Mouse (Mus musculus) brain, embryonic 14.5 days (tissue): ENCODE measurements at regions not wholly inside any gene's neighbourhood (a gene's known extent, or its start where the extent isn't known, plus 50 kb on each side); places are given as distances from the start of the nearest gene placed in this dataset.

Source experiments
- CTCF ChIP-seq: fragments of 200-500 bp; IDR thresholded peaks from 2 replicates; pipeline ENCODE4 v1.5.1; 2012; ENCODE audit warnings: inconsistent platforms, mild to moderate bottlenecking, moderate library complexity, borderline replicate concordance; ENCODE audit not compliant: insufficient read depth, insufficient read length; ENCODE audit errors: extremely low read depth
- POLR2A ChIP-seq: fragments of 200-500 bp; IDR thresholded peaks from 2 replicates; pipeline ENCODE4 v1.6.1; 2012; ENCODE audit warnings: mild to moderate bottlenecking, inconsistent platforms, borderline replicate concordance; ENCODE audit not compliant: poor library complexity, insufficient read depth, insufficient read length, severe bottlenecking; ENCODE audit errors: extremely low read depth

- TF ChIP-seq CTCF (no peak), POLR2A (no peak)
These were observed 370.5 kb downstream of the Epha7 start for GRCm38 (mm10) chr4:29183411-29183810.
